Mouse (Mus musculus) thymus, postnatal 10 days (tissue): ENCODE measurements around the gene Alg12.

Experiments
- DNase-seq, 2 experiments: peaks; one replicate each; pipeline ENCODE4 v3.0.0; 2021; ENCODE audit warnings: low spot score in 2 of 2

The Alg12 gene

DNA sequence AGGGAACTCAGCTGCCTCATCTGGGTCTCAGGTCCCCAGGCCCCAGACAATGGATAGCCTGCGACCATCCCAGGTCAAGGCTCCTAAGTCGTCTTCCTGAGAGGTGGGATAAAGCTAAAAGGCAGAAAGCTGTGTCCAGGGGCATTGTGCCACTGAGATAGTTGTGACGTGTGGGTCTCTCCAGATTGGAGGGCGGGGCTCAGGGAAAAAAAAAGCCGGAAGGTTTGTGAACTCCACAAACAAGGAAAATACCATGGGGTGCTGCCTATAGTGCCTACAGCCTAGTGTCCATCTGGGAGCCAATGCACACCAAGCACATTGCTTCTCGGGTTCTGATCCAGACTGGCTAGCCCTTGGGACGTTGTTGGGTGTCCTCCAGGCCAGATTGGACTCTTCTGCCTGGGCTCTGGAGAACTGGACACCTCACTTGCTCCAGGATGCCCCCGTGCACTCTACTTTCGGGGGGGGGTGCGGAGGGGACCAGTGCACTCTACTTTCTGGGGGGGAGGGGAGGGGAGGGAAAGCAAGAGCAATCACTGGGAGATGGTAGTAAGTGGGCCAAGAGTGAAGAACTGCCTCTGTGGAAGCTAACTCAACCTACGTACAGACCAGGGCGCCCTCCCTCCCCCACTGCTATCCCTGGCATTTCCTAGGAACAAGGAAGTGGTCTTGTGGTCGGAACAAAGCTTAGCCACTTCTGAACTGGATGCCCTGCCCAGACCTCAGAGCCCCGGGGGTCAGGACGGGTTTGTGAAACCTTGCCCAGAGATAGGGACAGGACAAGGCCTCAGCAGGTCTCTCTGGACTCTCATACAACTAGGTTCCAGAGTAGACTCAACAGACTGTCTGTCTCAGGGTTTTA, 36.1 kb upstream of the Alg12 start:
- DNase-seq: no peak

DNA sequence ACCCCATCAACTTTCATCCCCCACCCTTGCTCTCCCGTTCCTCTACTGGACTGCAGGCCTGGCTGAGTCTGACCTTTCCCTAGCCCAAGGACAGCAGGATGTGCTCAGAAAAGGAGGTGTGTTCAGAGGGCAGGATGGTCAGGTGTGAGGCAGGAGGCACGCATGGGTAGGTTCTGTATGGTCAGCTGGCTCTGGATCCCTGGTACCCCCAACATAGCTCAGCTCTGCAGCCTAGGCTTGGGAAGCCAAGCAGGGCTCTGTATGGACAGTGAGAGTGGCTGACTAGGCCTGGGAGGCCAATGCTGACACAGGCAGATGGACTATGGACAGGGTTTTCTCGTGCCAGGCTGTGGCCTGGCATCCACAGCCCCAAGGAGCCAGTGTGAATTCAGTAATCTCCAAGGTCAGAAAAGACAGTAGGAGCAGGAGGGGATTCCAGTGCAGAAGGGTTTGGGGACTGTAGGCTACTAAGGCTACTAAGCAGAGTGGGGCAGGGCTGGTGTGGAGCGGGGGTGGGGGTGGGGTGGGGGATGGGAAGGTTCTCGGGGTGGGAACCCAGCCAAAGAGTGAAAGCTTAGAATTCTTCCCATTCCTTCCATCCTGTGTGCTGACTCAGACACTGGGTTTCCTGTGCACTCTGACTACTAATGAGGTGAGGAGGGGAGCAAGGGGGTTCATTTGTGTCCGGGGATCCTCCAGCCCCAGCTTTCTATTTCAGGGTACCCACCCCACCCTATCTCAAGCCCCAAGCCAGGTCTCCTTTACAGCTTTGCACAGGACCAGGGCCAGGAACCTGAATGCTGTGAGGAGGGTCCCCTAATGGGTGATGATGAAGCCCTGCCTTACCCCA, 35.2 kb upstream of the Alg12 start:
- DNase-seq: no peak

DNA sequence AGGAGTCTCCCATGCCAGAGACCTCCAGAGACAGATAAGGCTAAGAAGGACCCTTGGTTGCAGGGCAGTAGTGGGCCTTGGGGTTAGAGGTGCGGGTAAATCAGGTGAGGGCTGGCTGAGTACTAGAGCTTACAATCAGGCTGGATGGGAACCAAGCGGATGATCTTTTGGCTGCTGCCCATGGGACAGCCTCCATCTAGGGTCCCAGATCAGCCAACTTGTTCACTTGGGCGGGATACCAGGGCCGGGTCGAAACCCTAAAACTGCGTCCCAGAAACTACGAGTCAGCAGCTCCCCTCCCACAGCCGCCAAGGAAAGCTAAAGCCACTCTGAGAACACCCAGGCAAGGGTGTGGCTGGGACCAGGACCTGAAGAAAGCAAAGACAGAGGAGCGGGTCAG, 34.0 kb upstream of the Alg12 start:
- no peak for DNase-seq

DNA sequence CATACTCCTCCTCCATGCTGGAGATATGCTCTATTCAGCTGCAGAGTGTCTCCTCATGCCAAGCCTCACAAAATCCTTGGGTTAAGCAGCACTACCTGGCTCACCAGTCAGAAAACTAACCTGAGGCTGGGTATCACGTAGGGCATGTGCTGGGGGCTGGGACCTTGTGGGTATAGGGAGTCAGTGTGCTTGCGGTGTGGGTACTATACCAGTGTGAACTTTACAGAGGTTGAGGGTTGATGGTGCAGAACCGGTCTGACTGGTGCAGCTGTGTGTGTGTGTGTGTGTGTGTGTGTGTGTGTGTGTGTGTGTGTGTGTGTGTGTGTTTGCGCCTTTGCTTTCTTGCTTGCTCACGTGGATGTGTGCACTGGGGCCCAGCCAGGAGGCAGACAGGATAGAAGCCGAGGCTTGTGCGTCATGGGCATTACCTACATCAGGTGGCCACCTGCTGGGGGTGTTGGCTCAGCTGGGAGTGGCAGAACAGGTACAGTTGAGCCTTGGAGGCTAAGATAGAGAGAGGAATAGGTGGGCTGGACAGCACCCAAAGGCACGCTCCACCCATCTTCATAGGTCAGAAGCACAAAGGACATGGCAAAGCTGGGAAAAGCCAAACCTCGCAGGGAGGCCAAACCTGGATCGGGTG, 32.5 kb upstream of the Alg12 start:
- DNase-seq: no peak

DNA sequence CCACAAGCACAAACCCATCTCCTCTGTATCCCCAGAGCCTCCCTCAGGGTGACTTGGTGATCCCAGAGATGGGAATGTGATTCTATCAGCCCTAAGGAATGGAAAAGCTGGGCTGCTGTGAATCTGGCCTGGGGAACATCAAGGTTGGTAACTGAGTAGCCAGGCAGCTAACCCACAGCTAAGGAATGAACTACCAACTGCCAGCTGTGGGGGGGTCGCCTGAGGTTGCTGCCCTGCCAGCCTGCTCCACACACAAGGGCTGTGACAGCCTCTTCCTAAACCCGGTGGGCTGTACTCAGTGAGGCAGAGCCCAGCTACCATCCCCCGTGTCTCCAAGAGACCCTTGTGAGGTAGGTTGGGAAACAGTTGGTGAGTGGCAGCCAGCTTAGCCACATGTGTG, 32.0 kb upstream of the Alg12 start:
- DNase-seq: no peak

DNA sequence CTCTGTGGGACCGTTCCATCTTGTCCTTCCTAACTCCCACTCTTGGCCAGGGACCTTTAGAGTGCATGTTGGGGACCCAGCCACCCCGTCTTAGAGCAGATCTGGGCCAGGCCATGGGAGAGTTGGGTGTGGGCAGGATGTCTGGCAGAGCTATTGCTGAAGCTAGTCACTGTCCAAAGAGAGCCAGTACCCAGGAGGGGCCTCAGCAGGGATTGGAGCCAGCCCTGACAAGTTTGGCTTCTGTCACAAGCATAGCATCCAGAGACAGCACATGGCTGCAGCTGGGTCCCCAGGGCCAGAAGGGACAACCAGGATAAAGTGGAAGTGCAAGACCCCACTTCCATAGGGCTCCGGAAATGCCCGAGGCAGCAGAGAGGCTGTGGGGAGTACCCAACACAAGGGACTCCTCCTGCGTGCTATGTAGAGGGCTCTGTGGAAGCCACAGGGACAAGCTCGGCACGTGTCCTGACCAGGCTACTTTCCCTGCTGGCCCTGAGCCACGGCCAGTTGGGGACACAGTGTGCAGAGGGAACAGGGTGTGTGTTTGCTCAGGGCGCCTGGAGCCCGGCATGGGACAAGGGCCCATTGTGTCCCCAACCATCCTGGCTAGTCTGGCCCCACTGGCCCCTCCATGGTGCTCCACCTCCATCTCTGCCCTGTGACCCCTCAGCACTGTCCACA, 31.2 kb upstream of the Alg12 start:
- no peak for DNase-seq

DNA sequence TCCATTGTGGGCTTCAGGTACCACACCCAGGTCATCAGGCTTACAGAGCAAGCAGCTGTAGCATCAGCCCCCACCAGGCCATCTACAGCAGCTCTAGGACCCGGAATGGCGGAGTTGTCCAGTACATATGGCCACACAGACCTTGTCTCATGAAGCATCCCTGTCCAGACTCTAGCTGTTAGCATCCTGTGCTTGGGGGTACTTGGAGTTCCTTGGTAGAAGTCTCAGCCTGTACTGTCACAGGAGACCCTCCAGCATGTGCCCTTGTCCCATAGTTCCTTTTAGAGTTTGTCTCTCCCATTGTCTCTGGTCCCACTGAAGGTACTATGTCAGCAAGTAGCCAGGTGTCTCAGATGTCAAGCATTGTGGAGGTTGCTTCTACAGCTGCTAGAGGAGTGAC, 30.5 kb upstream of the Alg12 start:
- no peak for DNase-seq

DNA sequence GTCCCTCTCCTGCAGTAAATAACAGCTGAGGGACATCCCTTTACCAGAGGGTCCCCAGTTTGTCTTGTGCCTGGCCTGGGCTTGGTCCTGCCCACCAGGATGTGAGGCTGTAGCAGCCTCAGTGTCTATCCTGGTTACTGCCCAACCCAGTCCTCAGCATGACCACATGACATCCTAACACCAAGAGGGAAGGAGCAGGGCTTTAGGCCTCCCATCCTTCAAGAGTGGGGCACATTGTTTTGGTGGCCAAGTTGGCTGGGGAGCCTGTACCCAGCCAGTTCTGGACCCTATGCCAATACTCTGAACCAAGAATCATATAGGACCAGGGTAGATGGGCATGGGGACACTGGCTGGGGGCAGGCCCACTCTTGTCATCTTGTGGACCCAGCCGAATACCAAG, 29.5 kb upstream of the Alg12 start:
- DNase-seq: no peak

DNA sequence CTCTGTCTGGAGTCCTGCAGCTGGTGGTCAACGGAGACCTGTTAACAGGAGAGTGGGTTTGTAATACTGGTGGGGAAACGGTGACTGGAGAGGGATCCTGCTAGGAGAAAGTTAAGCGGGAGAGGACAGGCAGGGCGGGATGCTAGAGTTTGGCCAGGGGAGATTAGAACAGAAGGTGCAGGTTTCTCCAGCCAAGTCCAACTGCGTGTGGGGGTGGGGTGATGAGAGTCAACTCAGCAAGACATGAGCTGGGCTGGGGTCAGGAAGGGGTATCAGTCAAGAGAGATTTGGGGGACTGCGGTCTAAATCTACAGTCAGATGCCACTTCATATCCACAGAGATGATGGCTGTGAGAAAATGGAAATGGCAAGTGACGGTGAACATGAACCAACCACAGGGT, 25.8 kb upstream of the Alg12 start:
- no peak for DNase-seq

DNA sequence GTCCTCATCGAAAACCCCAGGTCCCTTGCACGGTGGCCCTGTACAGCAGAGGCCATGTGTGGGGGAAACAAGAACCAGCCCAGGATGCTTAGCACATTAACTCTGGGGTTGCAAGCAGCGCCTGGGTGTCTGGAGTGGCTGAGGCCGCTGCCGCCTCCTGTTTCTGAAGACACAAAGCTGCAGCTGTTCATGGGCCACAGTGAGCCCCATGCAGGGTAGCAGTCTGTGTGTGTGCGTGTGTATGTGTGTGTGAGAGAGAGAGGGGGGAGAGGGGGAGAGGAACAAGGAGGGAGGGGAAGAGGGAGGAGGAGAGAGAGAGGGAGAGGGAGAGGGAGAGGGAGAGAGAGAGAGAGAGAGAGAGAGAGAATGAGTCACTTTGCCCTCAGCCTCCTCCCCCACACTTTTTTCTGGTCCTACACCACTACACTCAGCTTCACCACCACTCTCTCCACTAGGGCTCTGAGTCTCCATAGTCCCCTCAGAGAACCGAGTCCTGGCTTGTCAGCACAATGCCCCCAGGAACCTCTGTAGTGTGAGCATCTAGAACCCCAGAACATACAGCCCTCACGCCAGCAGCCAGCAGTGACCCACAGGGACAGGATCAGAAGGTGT, 24.5 kb upstream of the Alg12 start:
- DNase-seq: peak in 1 of 2 experiments; percentile 27

DNA sequence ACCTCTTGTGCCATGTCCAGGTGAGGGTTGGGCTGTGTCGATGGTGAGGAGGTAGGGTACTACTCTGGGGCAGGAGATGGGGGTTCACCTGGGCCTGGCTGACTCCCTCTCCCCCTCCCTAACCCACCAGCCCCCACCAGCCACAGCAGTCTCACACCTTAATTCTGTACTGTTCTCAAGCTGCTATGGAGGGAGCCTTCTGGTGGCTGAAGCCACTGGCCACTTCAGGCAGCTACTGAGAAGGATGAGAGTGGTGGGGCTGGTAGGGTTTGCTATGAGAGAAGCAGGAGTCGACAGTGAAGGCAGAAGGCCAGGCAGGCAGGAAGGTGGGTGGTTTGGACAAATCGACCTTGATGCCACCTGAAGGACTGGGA, 23.2 kb upstream of the Alg12 start:
- no peak for DNase-seq

DNA sequence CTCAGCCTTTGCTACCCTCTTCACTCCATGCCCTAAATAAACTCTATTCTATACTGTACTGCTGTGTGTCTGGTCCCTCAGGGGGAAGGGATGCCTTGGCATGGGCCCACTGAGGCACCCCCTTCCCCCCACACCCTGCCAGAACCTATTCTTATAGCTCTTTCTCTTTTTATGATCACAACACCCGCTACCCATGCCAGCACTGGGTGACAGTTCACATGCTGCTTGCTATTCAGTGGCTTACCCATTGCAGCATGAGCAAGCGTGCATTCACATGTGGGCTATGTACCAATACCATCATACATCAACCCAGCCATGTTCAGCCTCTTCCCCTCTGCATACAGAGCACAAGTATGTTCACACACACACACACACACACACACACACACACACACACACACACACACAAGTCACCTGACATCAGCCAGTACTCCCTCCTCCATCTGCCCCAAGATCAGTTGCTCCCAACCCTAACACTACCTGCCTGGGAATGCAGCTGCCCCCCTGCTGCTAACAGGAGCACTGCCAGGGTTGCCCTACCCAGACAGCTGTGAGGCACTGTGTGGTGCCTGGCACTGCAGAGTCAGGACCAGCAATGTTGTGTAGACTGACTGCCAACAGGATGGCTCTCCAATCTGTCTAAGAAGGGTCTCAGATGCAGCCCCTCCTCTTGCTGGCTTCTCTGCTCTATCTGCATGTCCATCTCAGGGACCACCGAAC, 22.6 kb upstream of the Alg12 start:
- no peak for DNase-seq

DNA sequence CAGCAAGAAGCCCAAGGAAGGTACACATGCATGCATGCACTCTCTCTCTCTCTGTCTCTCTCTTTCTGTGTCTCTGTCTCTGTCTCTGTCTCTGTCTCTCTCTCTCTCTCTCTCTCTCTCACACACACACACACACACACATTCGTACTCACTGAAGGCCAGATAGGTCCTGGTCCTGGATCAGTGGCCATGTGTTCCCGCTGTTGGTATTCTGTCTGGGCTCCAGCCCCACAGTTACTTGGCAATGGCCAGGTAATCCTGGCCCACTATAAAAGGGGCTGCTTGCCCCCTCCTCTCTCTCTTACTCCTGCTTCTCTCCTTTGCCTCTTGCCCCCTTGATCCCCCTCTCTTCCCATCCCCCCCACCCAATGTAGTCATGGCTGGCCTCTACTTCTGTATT, 22.0 kb upstream of the Alg12 start:
- DNase-seq: no peak

DNA sequence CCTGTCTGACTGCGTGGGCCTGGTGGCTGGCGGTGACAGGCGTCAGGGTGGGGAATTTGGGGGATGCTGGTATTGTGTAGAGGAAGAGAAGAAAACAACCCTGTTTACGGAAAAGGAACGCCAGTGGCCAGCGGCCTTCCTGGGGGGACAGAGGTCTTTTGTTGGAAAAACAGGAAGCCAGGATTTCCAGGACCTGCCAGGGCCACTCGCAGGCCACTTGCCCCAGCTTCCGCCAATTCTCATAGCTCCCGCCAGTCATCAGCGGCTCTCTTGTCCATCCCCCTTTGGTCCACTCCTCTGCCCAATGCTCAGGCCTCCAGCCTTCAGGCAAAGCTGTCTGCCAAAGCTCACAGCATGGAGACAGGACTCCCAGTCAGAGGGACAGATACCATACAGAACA, 21.0 kb upstream of the Alg12 start:
- no peak for DNase-seq

DNA sequence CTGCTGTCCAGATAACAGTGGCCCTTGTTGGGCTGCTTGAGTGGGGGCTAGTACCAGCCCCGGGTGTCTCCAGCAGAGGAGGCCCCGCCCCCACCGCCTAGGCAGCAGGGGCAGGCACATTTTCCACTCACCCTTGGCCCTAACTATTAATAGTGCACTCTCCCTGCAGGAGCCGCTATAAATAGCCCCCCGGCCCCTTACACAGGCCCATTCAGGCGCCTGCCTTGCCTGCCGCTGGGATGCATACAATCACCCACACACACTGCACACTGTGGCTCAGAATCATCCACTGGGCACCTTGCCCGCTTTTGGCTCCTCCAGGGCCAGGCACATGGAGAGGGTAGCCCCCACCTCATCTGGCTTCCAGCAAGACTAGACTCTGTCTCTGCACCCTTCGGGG, 20.2 kb upstream of the Alg12 start:
- DNase-seq: no peak

DNA sequence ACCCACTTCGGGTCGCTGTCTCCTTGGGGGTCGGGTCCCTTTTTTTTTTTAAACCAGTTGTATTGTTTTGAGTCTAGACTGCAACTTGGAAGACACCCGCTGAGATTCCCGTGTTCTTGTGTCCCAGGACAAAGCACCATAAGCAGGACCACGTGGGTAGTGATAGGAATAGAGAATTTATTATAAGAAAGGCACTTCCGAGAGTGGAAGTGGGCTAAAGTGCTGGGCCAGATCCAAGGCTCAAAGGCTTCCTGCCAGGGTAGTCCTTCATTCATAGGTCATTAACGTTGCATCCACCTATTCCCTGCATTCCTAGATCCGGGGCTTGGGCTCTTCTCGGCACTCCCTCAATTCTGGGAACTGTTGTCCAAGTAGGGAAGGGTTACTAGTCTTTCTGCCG, 18.9 kb upstream of the Alg12 start:
- DNase-seq: no peak

DNA sequence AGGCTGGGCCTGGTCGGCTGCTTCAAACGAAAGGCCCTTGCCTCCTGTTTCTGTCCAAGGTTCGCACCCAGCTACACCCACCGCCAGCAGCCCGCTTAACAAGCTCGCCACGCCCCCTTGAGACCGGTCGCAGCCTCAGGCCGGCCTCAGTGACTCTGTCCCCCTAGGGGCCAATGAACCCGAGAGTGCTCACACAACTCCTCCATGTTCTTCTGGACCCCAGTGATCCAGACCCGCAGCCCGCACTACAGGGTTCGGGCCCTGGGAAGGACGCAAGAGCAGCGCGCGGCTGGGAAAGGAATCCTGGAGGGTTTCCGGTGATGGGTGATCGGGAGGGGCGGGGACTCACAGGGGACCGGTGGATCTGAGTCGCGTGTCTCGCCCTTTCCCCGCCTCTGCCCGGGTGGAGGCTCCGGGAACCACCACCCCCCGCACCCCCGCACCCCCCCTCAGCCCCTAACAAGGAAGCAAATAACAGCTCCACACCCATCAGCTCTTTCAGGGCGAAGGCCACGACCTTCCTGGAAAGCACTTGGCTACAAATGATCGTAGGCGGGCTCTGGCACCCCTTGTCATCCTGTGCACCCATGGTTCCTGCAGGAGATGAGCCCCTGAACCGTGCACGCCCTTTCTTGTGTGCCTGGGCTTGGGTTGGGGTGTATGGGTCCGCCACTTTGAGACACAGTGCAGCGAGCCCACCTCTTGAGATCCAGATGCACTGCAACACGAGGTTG, 18.2 kb upstream of the Alg12 start:
- peak in 1 of 2 experiments; percentile 15 for DNase-seq

DNA sequence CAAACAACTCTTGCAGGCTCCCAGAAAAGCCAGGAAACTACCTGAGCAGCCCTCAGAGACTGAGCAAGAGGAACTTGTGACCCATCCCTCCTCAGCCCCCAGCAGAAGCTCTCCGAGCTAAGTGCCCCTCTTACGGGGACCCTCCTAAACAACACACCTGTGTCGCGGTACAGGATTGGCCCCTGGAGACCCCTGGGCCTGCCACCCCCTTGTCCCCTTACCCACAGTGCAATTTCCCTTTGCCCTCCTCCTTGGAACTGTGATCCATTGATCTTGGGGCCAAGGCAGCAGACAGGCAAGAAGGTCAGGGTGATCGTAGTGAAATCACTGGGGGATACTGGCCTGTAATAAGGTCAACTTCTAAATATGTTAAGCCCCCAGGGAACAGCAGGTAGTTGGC, 17.5 kb upstream of the Alg12 start:
- DNase-seq: no peak

DNA sequence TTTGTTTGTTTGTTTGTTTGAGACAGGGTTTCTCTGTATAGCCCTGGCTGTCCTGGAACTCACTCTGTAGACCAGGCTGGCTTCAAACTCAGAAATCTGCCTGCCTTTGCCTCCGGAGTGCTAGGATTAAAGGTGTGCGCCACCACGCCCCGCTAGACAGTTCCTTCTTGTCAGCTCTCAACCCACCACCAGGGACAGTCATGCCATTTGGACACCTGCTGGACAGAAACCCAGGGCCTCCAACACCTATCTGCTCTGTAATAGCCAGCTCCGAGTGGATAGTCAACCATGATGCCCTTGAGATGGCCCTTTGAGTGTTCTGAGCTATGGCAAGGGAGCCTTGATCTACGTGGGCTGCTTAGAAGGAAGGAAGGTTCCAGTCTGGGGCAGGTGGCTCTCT, 16.9 kb upstream of the Alg12 start:
- DNase-seq: no peak

DNA sequence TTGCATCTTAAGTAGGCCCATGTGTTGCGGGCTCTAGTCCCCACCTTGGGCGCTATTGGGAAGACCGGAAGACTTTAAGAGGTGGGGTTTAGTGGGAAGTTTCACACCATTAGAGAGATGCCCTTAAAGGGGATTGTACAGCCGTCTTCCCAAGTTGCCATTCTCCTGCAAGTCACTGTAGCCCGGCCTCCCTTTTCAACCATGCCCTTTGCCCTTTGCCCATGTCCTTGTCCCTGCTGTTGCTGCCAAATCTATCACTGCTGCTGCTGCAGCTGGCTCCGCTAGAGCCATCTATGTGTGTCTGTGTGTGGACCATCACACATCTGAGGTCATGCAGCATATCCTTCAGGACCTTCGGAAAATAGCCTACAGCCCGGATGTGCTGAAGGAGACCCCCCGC, 13.4 kb upstream of the Alg12 start:
- no peak for DNase-seq
